Mouse (Mus musculus) adrenal gland, adult (tissue): ENCODE data around the gene Gm10974.

Experiments used
- DNase-seq, 2 experiments: peaks; one replicate each; pipeline ENCODE4 v3.0.0; 2022 to 2023; ENCODE audit warnings: low spot score in 1 of 2; ENCODE audit not compliant: inconsistent age in 2 of 2

The Gm10974 gene

GRCm38 (mm10) chr7:66365904-66366303 lies at the start of gene Gm10974:
Gene Gm10974 (plus strand): TSS chr7:66365905.
- DNase-seq: peak; percentile 62 to 70

- no peak for DNase-seq
Observed at GRCm38 (mm10) chr7:66318147-66318546, 47.6 kb upstream of the Gm10974 start.

- DNase-seq: peak in 1 of 2 experiments; percentile 58
Observed at GRCm38 (mm10) chr7:66320996-66321395, 44.7 kb upstream of the Gm10974 start.

- DNase-seq: no peak
Observed at GRCm38 (mm10) chr7:66323252-66324015, 42.3 kb upstream of the Gm10974 start.

GRCm38 (mm10) chr7:66325419-66326053 lies 40.2 kb upstream of the Gm10974 start:
- DNase-seq: no peak

- DNase-seq: no peak
Observed at GRCm38 (mm10) chr7:66327516-66327915, 38.2 kb upstream of the Gm10974 start.

GRCm38 (mm10) chr7:66330610-66331009 lies 35.1 kb upstream of the Gm10974 start:
- no peak for DNase-seq

- DNase-seq: no peak
Observed at GRCm38 (mm10) chr7:66332340-66332739, 33.4 kb upstream of the Gm10974 start.

- DNase-seq: no peak
Observed at GRCm38 (mm10) chr7:66333906-66334500, 31.7 kb upstream of the Gm10974 start.

- no peak for DNase-seq
Observed at GRCm38 (mm10) chr7:66336955-66337354, 28.8 kb upstream of the Gm10974 start.

GRCm38 (mm10) chr7:66339625-66340024 lies 26.1 kb upstream of the Gm10974 start:
- peak; percentile 53 to 75 for DNase-seq

- no peak for DNase-seq
Observed at GRCm38 (mm10) chr7:66340044-66340443, 25.7 kb upstream of the Gm10974 start.

GRCm38 (mm10) chr7:66342323-66342722 lies 23.4 kb upstream of the Gm10974 start:
- peak; percentile 68 to 87 for DNase-seq

GRCm38 (mm10) chr7:66342831-66343230 lies 22.9 kb upstream of the Gm10974 start:
- DNase-seq: no peak

- no peak for DNase-seq
Observed at GRCm38 (mm10) chr7:66343307-66343706, 22.4 kb upstream of the Gm10974 start.

- no peak for DNase-seq
Observed at GRCm38 (mm10) chr7:66346959-66347663, 18.6 kb upstream of the Gm10974 start.

GRCm38 (mm10) chr7:66348588-66348987 lies 17.1 kb upstream of the Gm10974 start:
- no peak for DNase-seq

- DNase-seq: no peak
Observed at GRCm38 (mm10) chr7:66349670-66350069, 16.0 kb upstream of the Gm10974 start.

GRCm38 (mm10) chr7:66351074-66351473 lies 14.6 kb upstream of the Gm10974 start:
- DNase-seq: no peak

GRCm38 (mm10) chr7:66354911-66355310 lies 10.8 kb upstream of the Gm10974 start:
- DNase-seq: no peak

GRCm38 (mm10) chr7:66355791-66356522 lies 9.7 kb upstream of the Gm10974 start:
- DNase-seq: no peak
